Mouse (Mus musculus) ovary, postnatal 10 days (tissue): Measurements from ENCODE around the gene Rapgef3.

Source experiments
- DNase-seq: peaks from one replicate; pipeline ENCODE4 v3.0.0; 2022; ENCODE audit warnings: low spot score

The Rapgef3 gene

GRCm38 (mm10) chr15:97767280-97768186 lies at the start of gene Rapgef3:
Gene Rapgef3, minus strand, starts transcription at chr15:97767972.
- DNase-seq = peak; percentile 74

- DNase-seq = no peak
Observed at GRCm38 (mm10) chr15:97816199-97816994, 48.6 kb upstream of the Rapgef3 start.

- DNase-seq = no peak
Observed at GRCm38 (mm10) chr15:97815254-97815653, 47.5 kb upstream of the Rapgef3 start.

- DNase-seq = no peak
Observed at GRCm38 (mm10) chr15:97814703-97815102, 46.9 kb upstream of the Rapgef3 start.

- no peak for DNase-seq
Observed at GRCm38 (mm10) chr15:97813452-97814204, 45.9 kb upstream of the Rapgef3 start.

GRCm38 (mm10) chr15:97812875-97813274 lies 45.1 kb upstream of the Rapgef3 start:
- DNase-seq = no peak

- DNase-seq = no peak
Observed at GRCm38 (mm10) chr15:97812126-97812525, 44.4 kb upstream of the Rapgef3 start.

- DNase-seq = no peak
Observed at GRCm38 (mm10) chr15:97811307-97811706, 43.5 kb upstream of the Rapgef3 start.

- no peak for DNase-seq
Observed at GRCm38 (mm10) chr15:97810399-97810798, 42.6 kb upstream of the Rapgef3 start.

- DNase-seq = no peak
Observed at GRCm38 (mm10) chr15:97809942-97810341, 42.2 kb upstream of the Rapgef3 start.

- DNase-seq = no peak
Observed at GRCm38 (mm10) chr15:97809206-97809605, 41.4 kb upstream of the Rapgef3 start.

GRCm38 (mm10) chr15:97808532-97808931 lies 40.8 kb upstream of the Rapgef3 start:
- no peak for DNase-seq

- no peak for DNase-seq
Observed at GRCm38 (mm10) chr15:97807867-97808266, 40.1 kb upstream of the Rapgef3 start.

- DNase-seq = no peak
Observed at GRCm38 (mm10) chr15:97802575-97802974, 34.8 kb upstream of the Rapgef3 start.

GRCm38 (mm10) chr15:97801811-97802210 lies 34.0 kb upstream of the Rapgef3 start:
- no peak for DNase-seq

- no peak for DNase-seq
Observed at GRCm38 (mm10) chr15:97800853-97801252, 33.1 kb upstream of the Rapgef3 start.

- DNase-seq = no peak
Observed at GRCm38 (mm10) chr15:97799446-97799845, 31.7 kb upstream of the Rapgef3 start.

- DNase-seq = no peak
Observed at GRCm38 (mm10) chr15:97798134-97798533, 30.4 kb upstream of the Rapgef3 start.

GRCm38 (mm10) chr15:97796674-97797310 lies 29.0 kb upstream of the Rapgef3 start:
- DNase-seq = no peak

GRCm38 (mm10) chr15:97795559-97796235 lies 27.9 kb upstream of the Rapgef3 start:
- no peak for DNase-seq

GRCm38 (mm10) chr15:97794268-97794667 lies 26.5 kb upstream of the Rapgef3 start:
- no peak for DNase-seq
